Comparison of ENCODE assay signal across 9 mouse cellular contexts in the genomic region with DNA sequence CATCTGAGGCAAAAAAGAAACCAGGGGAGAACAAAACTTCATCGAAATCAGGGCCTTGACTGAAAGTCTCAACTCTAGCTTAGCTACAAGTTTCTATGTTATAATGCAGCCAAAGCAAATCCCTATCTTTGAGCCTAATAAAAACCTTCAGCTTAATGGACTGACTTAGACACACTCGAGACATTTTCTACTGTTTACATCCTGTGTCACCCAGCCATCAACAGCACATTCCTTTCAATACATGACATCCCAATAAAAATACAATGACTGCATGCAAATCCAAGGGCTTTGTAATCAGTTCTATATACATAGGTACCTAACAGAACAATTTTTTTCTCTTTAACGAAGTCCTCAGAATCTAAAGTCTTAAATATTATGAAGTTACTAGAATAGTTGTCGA. TPM values are rescaled to one million over a fixed set of nuclear protein-coding genes. Genes with fewer than 3 reads are reported as not detected.
DNase-seq lines count a peak whose midpoint lies in the region; ATAC-seq and TF ChIP-seq lines count a peak whose summit lies in the region.
"Had no signal": no experiment of that assay in that cellular context is flagged by ENCODE, and none has a peak within 500 bp of the region (broad histone marks: within the 10 kb centered on the region; RNA-seq: fewer than 3 reads in every experiment).

No protein-coding gene starts in this region.

- H3K36me3 ChIP-seq in heart, adult 2 months (ENCODE audit: control insufficient read depth, insufficient read depth, low read length) = peaks cover 33% of the 10 kb centered on the region
- H3K36me3 ChIP-seq in C2C12 (ENCODE audit: control insufficient read depth, insufficient read depth) = peaks cover 32% of the 10 kb centered on the region
- H3K36me3 ChIP-seq in forebrain, postnatal 0 days (ENCODE audit: insufficient read depth) = no peaks in the 10 kb centered on the region
- peaks cover 13% of the 10 kb centered on the region for H3K36me3 ChIP-seq in liver, postnatal 0 days (replicated peaks; ENCODE audit: insufficient read depth, low read length)

- no peak for TF ChIP-seq EP300 in heart, adult 2 months (IDR thresholded peaks at IDR 0.05; ENCODE audit: insufficient read depth, low read depth, low read length)
- TF ChIP-seq EP300 in liver, postnatal 0 days (IDR thresholded peaks at IDR 0.05; ENCODE audit: low read depth) = no peak

- H3K79me2 ChIP-seq in heart, adult 2 months (replicated peaks; ENCODE audit: control insufficient read depth, insufficient read depth, low read length) = peaks cover 6% of the 10 kb centered on the region; the same call in 1 of the 2 replicates
- H3K79me2 ChIP-seq in C2C12 (ENCODE audit: control insufficient read depth, insufficient read depth) = peaks cover 69% of the 10 kb centered on the region

- H3K9me3 ChIP-seq in forebrain, postnatal 0 days (ENCODE audit: low read length) = no peaks in the 10 kb centered on the region
- no peaks in the 10 kb centered on the region for H3K9me3 ChIP-seq in liver, postnatal 0 days (ENCODE audit: low read length)

- DNase-seq in heart, adult 2 months = no peak
- DNase-seq in heart, adult 11 months = no peak
- no peak for DNase-seq in forebrain, postnatal 0 days
- no peak for DNase-seq in liver, postnatal 0 days
- no peak for DNase-seq in urinary bladder, adult 2 months (ENCODE audit: low spot score)
- DNase-seq in right cerebral cortex, postnatal 4 days = no peak
- no peak for DNase-seq in spleen, adult 18-20 months
- DNase-seq: adrenal gland, postnatal 10 days had no signal

- TF ChIP-seq CTCF in heart, adult 2 months (IDR thresholded peaks at IDR 0.05) = no peak
- no peak for TF ChIP-seq CTCF in C2C12 (IDR thresholded peaks at IDR 0.05; ENCODE audit: control insufficient read depth, insufficient read depth, insufficient read length)
- TF ChIP-seq CTCF in forebrain, postnatal 0 days (IDR thresholded peaks at IDR 0.05; ENCODE audit: low read depth) = no peak
- no peak for TF ChIP-seq CTCF in liver, postnatal 0 days (IDR thresholded peaks at IDR 0.05; ENCODE audit: low read depth)

- H3K27ac ChIP-seq in heart, adult 2 months = peak overlapping the region; percentile 100; the same call in 1 of the 2 replicates
- no peak overlapping the region for H3K27ac ChIP-seq in forebrain, postnatal 0 days (ENCODE audit: low read depth, low read length)
- no peak overlapping the region for H3K27ac ChIP-seq in liver, postnatal 0 days (ENCODE audit: low read depth)

- no peak for TF ChIP-seq POLR2A in heart, adult 2 months (IDR thresholded peaks at IDR 0.05; ENCODE audit: insufficient read depth, low read depth, low read length)

- ATAC-seq in forebrain, postnatal 0 days = no peak
- no peak for ATAC-seq in liver, postnatal 0 days

- no peak overlapping the region for H3K9ac ChIP-seq in heart, adult 2 months (ENCODE audit: low read depth, low read length)
- H3K9ac ChIP-seq in forebrain, postnatal 0 days = peak overlapping the region; percentile 28; the same call in 1 of the 2 replicates
- H3K9ac ChIP-seq in liver, postnatal 0 days (replicated peaks) = no peak overlapping the region

- H3K4me2 ChIP-seq in forebrain, postnatal 0 days (ENCODE audit: low read depth) = peak overlapping the region; percentile 65
- peak overlapping the region; percentile 90 for H3K4me2 ChIP-seq in liver, postnatal 0 days (ENCODE audit: low read depth, low read length)

- no peak overlapping the region for H3ac ChIP-seq in C2C12 (ENCODE audit: control insufficient read depth, insufficient read length, low read depth)

- H3K79me3 ChIP-seq in C2C12 (ENCODE audit: low read depth) = peaks cover 62% of the 10 kb centered on the region

- intact Hi-C loops in heart, adult 2 months (cut with DNase I) = loop anchor here (5.0 to 10.0 kb wide), 3 partner anchors 52 to 480 kb away; partner anchors contain the start of gene Rhoq

- H3K4me1 ChIP-seq in heart, adult 2 months (ENCODE audit: control insufficient read depth, insufficient read depth, low read length) = peaks cover 15% of the 10 kb centered on the region
- H3K4me1 ChIP-seq in forebrain, postnatal 0 days (ENCODE audit: insufficient read depth) = peaks cover 25% of the 10 kb centered on the region
- H3K4me1 ChIP-seq in liver, postnatal 0 days (ENCODE audit: insufficient read depth) = peaks cover 34% of the 10 kb centered on the region

- 11% methylated on average over 4 of the region's 4 CpGs for WGBS in heart, adult 2 months
- 24% methylated on average over 4 of the region's 4 CpGs for WGBS in forebrain, postnatal 0 days
- WGBS in liver, postnatal 0 days (ENCODE audit: insufficient replicate concordance) = 41% methylated on average over 4 of the region's 4 CpGs

- peak overlapping the region; percentile 76 for H3K4me3 ChIP-seq in heart, adult 2 months
- H3K4me3 ChIP-seq in C2C12 (ENCODE audit: insufficient read depth, poor library complexity, severe bottlenecking) = peak overlapping the region; percentile 86
- H3K4me3 ChIP-seq in forebrain, postnatal 0 days (ENCODE audit: low read depth, low read length) = peak overlapping the region; percentile 37
- H3K4me3 ChIP-seq in liver, postnatal 0 days (ENCODE audit: low read depth, low read length) = peak overlapping the region; percentile 29

- no peaks in the 10 kb centered on the region for H3K27me3 ChIP-seq in heart, adult 2 months (ENCODE audit: control insufficient read depth, insufficient read depth, low read length)
- no peaks in the 10 kb centered on the region for H3K27me3 ChIP-seq in C2C12 (ENCODE audit: control insufficient read depth, insufficient read depth, insufficient read length)
- no peaks in the 10 kb centered on the region for H3K27me3 ChIP-seq in forebrain, postnatal 0 days (ENCODE audit: insufficient read depth, low read length)
- no peaks in the 10 kb centered on the region for H3K27me3 ChIP-seq in liver, postnatal 0 days (ENCODE audit: insufficient read depth, low read length)

TF ChIP-seq in C2C12, 6 proteins besides CTCF, POLR2A, EP300 and RAD21:
- TF ChIP-seq USF1 (IDR thresholded peaks at IDR 0.05; ENCODE audit: low read depth) = no peak
- TF ChIP-seq FOSL1 (IDR thresholded peaks at IDR 0.05; ENCODE audit: insufficient read depth, low read length, poor library complexity, severe bottlenecking) = no peak
- TF ChIP-seq CEBPB (IDR thresholded peaks at IDR 0.05; ENCODE audit: low read depth) = no peak
- TF ChIP-seq MAX (IDR thresholded peaks at IDR 0.05) = no peak
- no peak for TF ChIP-seq MYOD1 (IDR thresholded peaks at IDR 0.05; ENCODE audit: control insufficient read depth, insufficient read length, low read depth)
- no peak for TF ChIP-seq MYOG (IDR thresholded peaks at IDR 0.05; ENCODE audit: control insufficient read depth, extremely low read depth, insufficient read length)

RNA-seq across cellular contexts. Expression of gene Calm2, which starts 2.0 kb away (rescaled TPM):
- 100 to 1,000 TPM; 132 to 145 TPM for total RNA-seq in heart, adult 2 months (2021)
- 36.7 and 86.5 TPM in 2 replicates for polyA plus RNA-seq in heart, adult 2 months (2012; rRNA removed)
- 321 TPM for polyA plus RNA-seq in C2C12 (2012; fragmentation: generic; extraction: Trizol)
- total RNA-seq in forebrain, postnatal 0 days (2014; rRNA removed) = 1,563 and 1,794 TPM in 2 replicates
- polyA plus RNA-seq in forebrain, postnatal 0 days (2015; fragmentation: Nextera tagmentation; extraction: Ambion mirVana) = 3,264 and 3,401 TPM in 2 replicates
- 397 and 413 TPM in 2 replicates for polyA plus RNA-seq in liver, postnatal 0 days (2015; fragmentation: Nextera tagmentation; extraction: Ambion mirVana)
- polyA plus RNA-seq in urinary bladder, adult 2 months (2012; rRNA removed) = 1,162 and 1,245 TPM in 2 replicates

RNA-seq across cellular contexts. Expression of gene Stpg4, which starts 17.2 kb away (rescaled TPM):
- total RNA-seq in heart, adult 2 months (2021) = not detected
- 0.27 TPM in 1 of 2 replicates, not detected in the other for polyA plus RNA-seq in heart, adult 2 months (2012; rRNA removed)
- not detected for polyA plus RNA-seq in C2C12 (2012; fragmentation: generic; extraction: Trizol)
- not detected in 2 replicates for total RNA-seq in forebrain, postnatal 0 days (2014; rRNA removed)
- polyA plus RNA-seq in forebrain, postnatal 0 days (2015; fragmentation: Nextera tagmentation; extraction: Ambion mirVana) = not detected in 2 replicates
- polyA plus RNA-seq in liver, postnatal 0 days (2015; fragmentation: Nextera tagmentation; extraction: Ambion mirVana) = not detected in 2 replicates
- not detected in 2 replicates for polyA plus RNA-seq in urinary bladder, adult 2 months (2012; rRNA removed)
- total RNA-seq: adrenal gland, postnatal 10 days had no signal

Comparison
In these comparisons a context has a peak if more than half of its experiments do, and no peak if none do; other contexts are left out.
1. H3K4me3 ChIP-seq: peak in every context shown above with its lines; median percentile 86 in C2C12; 76 in heart, adult 2 months; 37 in forebrain, postnatal 0 days; 29 in liver, postnatal 0 days.